Mouse (Mus musculus): ENCODE results near the gene Mettl21c. TPM values are rescaled to one million over a fixed set of nuclear protein-coding genes. Genes with fewer than 3 reads are reported as not detected.
"Not testable (repeated sequence)": the region's sequence is repeated elsewhere in the genome, so short reads cannot be mapped to it uniquely, and the experiment has no call there.

Gene Mettl21c
- 1.2 and 2.3 TPM in 2 replicates for total RNA-seq (2014; rRNA removed)
- 1.8 and 2.5 TPM in 2 replicates for polyA plus RNA-seq (2015; fragmentation: Nextera tagmentation; extraction: Ambion mirVana)

DNA sequence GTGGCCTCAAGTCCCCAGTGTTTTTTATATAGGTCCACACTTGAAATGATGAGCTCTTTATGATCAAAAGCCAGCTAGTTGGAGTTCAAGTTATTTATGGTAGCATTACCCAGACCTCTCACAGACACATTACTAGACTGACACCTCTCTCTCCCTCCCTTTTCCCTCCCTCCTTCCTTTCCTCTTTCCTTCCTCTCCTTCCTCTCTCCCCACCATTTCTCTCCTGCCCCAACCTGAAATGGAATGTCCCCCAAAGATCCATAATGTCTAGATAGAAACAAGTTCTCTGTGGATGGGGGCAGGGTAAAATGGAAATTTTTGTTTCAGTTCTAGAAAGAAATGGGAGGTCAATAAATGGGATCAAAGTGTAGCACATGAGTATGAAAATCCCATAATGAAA, at the start of gene Mettl21c:
Mettl21c (minus strand) TSS at position 101 of the 400 bp plus-strand sequence.
- DNase-seq, result no peak
- Histone ChIP-seq H3K27ac (ENCODE audit: low read depth, low read length) (no peak within 1 kb of the TSS), H3K9me3 (ENCODE audit: low read length) (no peaks in the 10 kb centered on the region), H3K4me3 (ENCODE audit: low read depth, low read length) (no peak within 1 kb of the TSS), H3K4me1 (ENCODE audit: insufficient read depth) (no peaks in the 10 kb centered on the region), H3K36me3 (ENCODE audit: insufficient read depth) (no peaks in the 10 kb centered on the region), H3K27me3 (ENCODE audit: insufficient read depth, low read length) (no peaks in the 10 kb centered on the region), H3K9ac (no peak within 1 kb of the TSS), H3K4me2 (ENCODE audit: low read depth) (no peak within 1 kb of the TSS)
- no peak for TF ChIP-seq CTCF (IDR thresholded peaks at IDR 0.05; ENCODE audit: low read depth)
- ATAC-seq, result no peak

DNA sequence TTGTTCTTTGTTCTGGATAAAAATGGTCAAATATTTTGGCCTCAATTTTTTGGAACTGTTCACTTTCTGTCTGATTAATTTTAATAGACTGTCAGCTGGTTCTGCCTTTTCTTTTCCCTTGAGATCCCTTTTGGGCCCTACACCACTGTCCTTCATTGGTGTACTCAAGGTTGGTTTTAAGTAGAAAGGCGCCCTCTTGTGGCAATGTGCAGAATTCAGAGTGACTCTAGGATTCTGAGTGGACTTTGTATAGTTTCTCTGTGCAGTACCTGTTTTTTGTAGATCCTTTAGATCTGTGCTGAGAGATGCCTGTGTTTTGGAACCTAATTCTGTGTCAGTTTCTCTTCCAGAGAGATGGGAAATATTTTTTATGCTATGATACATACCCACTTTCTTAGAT, 44.8 kb upstream of the Mettl21c start:
- no peaks in the 10 kb centered on the region for H3K4me1 ChIP-seq (ENCODE audit: insufficient read depth)
- DNase-seq, result peak; percentile 59
- H3K27me3 ChIP-seq (ENCODE audit: insufficient read depth, low read length), result no peaks in the 10 kb centered on the region
- peak; percentile 48; the same call in 1 of the 2 replicates for ATAC-seq
- WGBS, result 0% methylated on average over 1 of the region's 1 CpGs
- TF ChIP-seq CTCF (IDR thresholded peaks at IDR 0.05; ENCODE audit: low read depth), result peak; percentile 64
- H3K9me3 ChIP-seq (ENCODE audit: low read length), result no peaks in the 10 kb centered on the region
- no peaks in the 10 kb centered on the region for H3K36me3 ChIP-seq (ENCODE audit: insufficient read depth)
- no peak overlapping the region for H3K4me3 ChIP-seq (ENCODE audit: low read depth, low read length)
- no peak overlapping the region for H3K9ac ChIP-seq
- no peak overlapping the region for H3K27ac ChIP-seq (ENCODE audit: low read depth, low read length)
- no peak overlapping the region for H3K4me2 ChIP-seq (ENCODE audit: low read depth)

DNA sequence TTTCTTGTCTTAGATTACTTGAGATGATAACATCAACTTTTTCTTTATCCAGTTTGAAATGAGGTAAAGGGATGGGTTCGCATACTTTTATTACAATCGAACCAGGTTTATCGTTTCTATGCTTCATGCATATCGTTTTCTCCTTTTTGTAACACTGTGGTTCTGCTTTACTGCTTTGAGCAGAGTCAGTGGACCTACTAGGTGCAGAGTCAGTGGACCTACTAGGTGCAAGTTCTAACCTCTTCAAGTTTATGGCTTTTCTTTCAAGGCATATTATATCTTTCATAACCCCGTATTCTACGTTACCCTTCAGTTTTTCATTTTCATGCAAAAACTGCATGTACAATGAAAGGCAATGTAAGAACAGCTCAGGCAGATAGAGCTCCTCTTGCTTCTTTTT, 43.6 kb upstream of the Mettl21c start:
- H3K27me3 ChIP-seq (ENCODE audit: insufficient read depth, low read length), result no peaks in the 10 kb centered on the region
- 97% methylated on average over 6 of the region's 6 CpGs for WGBS
- ATAC-seq, result no peak
- DNase-seq, result no peak
- H3K4me3 ChIP-seq (ENCODE audit: low read depth, low read length), result no peak overlapping the region
- no peaks in the 10 kb centered on the region for H3K4me1 ChIP-seq (ENCODE audit: insufficient read depth)
- H3K27ac ChIP-seq (ENCODE audit: low read depth, low read length), result no peak overlapping the region
- no peaks in the 10 kb centered on the region for H3K36me3 ChIP-seq (ENCODE audit: insufficient read depth)
- no peak overlapping the region for H3K9ac ChIP-seq
- H3K9me3 ChIP-seq (ENCODE audit: low read length), result no peaks in the 10 kb centered on the region
- H3K4me2 ChIP-seq (ENCODE audit: low read depth), result no peak overlapping the region
- TF ChIP-seq CTCF (IDR thresholded peaks at IDR 0.05; ENCODE audit: low read depth), result no peak

DNA sequence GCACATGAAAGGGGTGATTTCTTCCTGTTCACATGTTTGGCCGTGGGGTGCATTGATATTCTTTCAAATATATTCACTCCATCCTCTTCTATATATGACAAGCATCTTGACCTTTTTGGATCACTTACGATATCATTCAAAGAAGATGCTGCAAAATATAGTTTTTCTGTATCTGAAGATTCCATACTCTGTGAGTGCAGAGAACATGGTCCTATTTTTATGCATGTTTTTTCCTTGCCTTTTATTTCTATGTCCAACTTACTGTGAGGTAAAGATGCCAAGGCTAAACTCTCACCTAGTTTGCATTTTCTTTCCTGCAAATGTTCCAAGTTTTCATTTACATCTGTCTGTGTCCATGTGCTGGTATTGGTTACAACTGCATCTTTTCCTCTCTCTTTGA, 42.0 kb upstream of the Mettl21c start, which contains the start of gene Gm8251:
Gm8251 (minus strand) TSS at position 101 of the 400 bp plus-strand sequence.
- TF ChIP-seq CTCF (IDR thresholded peaks at IDR 0.05; ENCODE audit: low read depth), result no peak
- Histone ChIP-seq H3K9ac (no peak within 1 kb of the TSS), H3K36me3 (ENCODE audit: insufficient read depth) (no peaks in the 10 kb centered on the region), H3K4me3 (ENCODE audit: low read depth, low read length) (no peak within 1 kb of the TSS), H3K9me3 (ENCODE audit: low read length) (no peaks in the 10 kb centered on the region), H3K27me3 (ENCODE audit: insufficient read depth, low read length) (no peaks in the 10 kb centered on the region), H3K27ac (ENCODE audit: low read depth, low read length) (no peak within 1 kb of the TSS), H3K4me1 (ENCODE audit: insufficient read depth) (no peaks in the 10 kb centered on the region), H3K4me2 (ENCODE audit: low read depth) (no peak within 1 kb of the TSS)
- ATAC-seq (no peak), DNase-seq (no peak)
- WGBS, result 92% methylated on average over 2 of the region's 2 CpGs

DNA sequence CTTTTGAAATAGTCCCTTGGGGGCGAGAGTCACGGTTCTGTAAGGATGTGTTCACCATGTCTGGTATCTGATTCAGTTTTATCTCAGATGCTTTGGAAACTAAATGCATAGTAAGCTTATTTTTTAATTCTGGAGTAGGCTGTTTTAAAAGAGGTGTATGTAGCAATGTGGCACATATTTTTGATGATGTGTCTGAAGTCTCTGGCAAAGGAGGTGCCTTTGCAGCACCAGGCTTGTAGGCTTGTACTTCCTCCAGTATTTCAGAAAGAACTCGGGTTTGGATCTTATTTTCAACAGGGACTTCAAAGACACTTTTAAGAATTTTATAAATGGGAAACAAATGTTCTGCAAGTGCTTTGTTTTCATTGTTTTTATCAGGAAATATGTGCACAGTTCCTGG, 38.0 kb upstream of the Mettl21c start:
- Histone ChIP-seq H3K27me3 (ENCODE audit: insufficient read depth, low read length) (no peaks in the 10 kb centered on the region), H3K9ac (no peak overlapping the region), H3K36me3 (ENCODE audit: insufficient read depth) (no peaks in the 10 kb centered on the region), H3K4me2 (ENCODE audit: low read depth) (no peak overlapping the region), H3K27ac (ENCODE audit: low read depth, low read length) (no peak overlapping the region), H3K4me3 (ENCODE audit: low read depth, low read length) (no peak overlapping the region), H3K9me3 (ENCODE audit: low read length) (no peaks in the 10 kb centered on the region), H3K4me1 (ENCODE audit: insufficient read depth) (no peaks in the 10 kb centered on the region)
- no peak for TF ChIP-seq CTCF (IDR thresholded peaks at IDR 0.05; ENCODE audit: low read depth)
- no peak for ATAC-seq
- DNase-seq, result no peak
- WGBS, result 82% methylated on average over 3 of the region's 3 CpGs

DNA sequence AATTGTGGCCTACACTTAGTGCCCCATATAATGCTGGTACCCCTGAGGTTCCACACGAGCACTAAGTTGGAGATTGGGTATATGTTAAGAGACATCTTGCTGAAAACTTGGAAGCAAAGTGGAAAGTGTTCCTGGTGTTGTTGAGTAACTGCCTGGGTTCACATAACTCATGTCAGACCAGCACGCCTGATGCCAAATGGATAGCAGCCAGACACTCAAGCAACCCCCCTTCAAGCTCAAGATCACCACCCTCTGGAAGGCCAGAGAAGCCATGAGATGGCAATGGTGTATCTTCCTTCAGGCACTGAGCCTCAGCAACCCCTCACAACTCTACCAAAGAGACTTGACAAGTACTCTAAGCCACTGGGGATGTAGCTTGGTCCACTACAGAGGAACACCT, 26.7 kb upstream of the Mettl21c start:
- H3K27ac ChIP-seq (ENCODE audit: low read depth, low read length), result no peak overlapping the region
- H3K4me1 ChIP-seq (ENCODE audit: insufficient read depth), result no peaks in the 10 kb centered on the region
- H3K4me3 ChIP-seq (ENCODE audit: low read depth, low read length), result no peak overlapping the region
- H3K36me3 ChIP-seq (ENCODE audit: insufficient read depth), result no peaks in the 10 kb centered on the region
- TF ChIP-seq CTCF (IDR thresholded peaks at IDR 0.05; ENCODE audit: low read depth), result no peak
- ATAC-seq (no peak), DNase-seq (no peak)
- no peak overlapping the region for H3K4me2 ChIP-seq (ENCODE audit: low read depth)
- H3K9ac ChIP-seq, result no peak overlapping the region
- WGBS, result 89% methylated on average over 2 of the region's 2 CpGs
- no peaks in the 10 kb centered on the region for H3K27me3 ChIP-seq (ENCODE audit: insufficient read depth, low read length)
- H3K9me3 ChIP-seq (ENCODE audit: low read length), result no peaks in the 10 kb centered on the region

DNA sequence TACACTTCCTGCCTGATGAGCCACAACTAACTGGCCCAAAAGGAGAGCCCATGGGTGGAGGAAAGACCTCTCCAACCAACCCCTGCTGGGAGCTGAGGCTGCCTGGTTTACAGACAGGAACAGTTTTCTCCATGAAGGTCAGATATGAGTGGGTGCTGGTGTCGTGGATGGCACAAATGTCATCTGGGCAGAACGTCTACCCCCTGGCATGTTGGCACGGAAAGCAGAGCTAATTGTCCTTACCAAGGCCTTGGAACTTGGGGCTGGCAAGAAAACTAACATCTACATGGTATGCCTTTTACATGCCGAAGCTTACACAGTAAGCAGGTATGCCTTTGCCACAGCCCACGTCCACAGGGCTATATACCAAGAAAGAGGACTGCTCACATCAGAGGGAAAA, 25.9 kb upstream of the Mettl21c start:
- not testable (repeated sequence) for H3K4me2 ChIP-seq (ENCODE audit: low read depth); H3K9ac ChIP-seq; DNase-seq; H3K36me3 ChIP-seq (ENCODE audit: insufficient read depth); H3K4me3 ChIP-seq (ENCODE audit: low read depth, low read length); H3K9me3 ChIP-seq (ENCODE audit: low read length); H3K4me1 ChIP-seq (ENCODE audit: insufficient read depth); ATAC-seq; H3K27me3 ChIP-seq (ENCODE audit: insufficient read depth, low read length); H3K27ac ChIP-seq (ENCODE audit: low read depth, low read length)
- 87% methylated on average over 5 of the region's 5 CpGs for whole genome bisulfite sequencing

DNA sequence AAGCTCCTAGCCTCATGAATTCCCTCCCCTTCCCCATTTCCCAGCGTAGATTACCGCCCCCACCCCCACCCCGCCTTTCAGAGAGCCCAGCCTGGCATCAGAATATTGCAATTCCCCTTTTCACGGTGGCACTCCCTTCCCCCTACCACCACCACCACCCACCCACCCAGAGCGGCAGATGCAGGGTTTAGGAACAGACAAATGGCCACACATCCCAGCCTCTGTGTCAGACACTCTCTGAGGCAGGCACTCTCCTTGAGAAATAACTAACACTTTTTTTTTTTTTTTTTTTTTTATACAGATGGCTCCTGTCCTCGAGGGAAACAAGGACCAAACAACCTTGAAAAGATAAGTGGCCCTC, 22.7 kb upstream of the Mettl21c start:
- Histone ChIP-seq H3K4me3 (ENCODE audit: low read depth, low read length) (peak overlapping the region; percentile 44), H3K4me2 (ENCODE audit: low read depth) (peak overlapping the region; percentile 55), H3K4me1 (ENCODE audit: insufficient read depth) (no peaks in the 10 kb centered on the region), H3K9ac (peak overlapping the region; percentile 63), H3K9me3 (ENCODE audit: low read length) (no peaks in the 10 kb centered on the region), H3K27me3 (ENCODE audit: insufficient read depth, low read length) (no peaks in the 10 kb centered on the region), H3K36me3 (ENCODE audit: insufficient read depth) (no peaks in the 10 kb centered on the region), H3K27ac (ENCODE audit: low read depth, low read length) (peak overlapping the region; percentile 29; the same call in 1 of the 2 replicates)
- ATAC-seq, result peak; percentile 82
- no peak for DNase-seq
- WGBS, result 3% methylated on average over 6 of the region's 6 CpGs
- TF ChIP-seq CTCF (IDR thresholded peaks at IDR 0.05; ENCODE audit: low read depth), result no peak

Measured in forebrain, postnatal 0 days (tissue).